Mouse (Mus musculus) bone marrow, adult 2 months (tissue): ENCODE measurements around the gene Hsp90ab1. TPM values are rescaled to one million over a fixed set of nuclear protein-coding genes. Genes with fewer than 3 reads are reported as not detected.

Source experiments
- H3K27ac ChIP-seq: fragments of 200-500 bp; 2 replicates; pipeline ENCODE4 v1.5.1; 2012; ENCODE audit warnings: low read depth, mild to moderate bottlenecking, control low read depth, inconsistent platforms, low read length; ENCODE audit not compliant: control insufficient read depth, poor library complexity, insufficient read depth
- H3K4me1 ChIP-seq: fragments of 200-500 bp; 2 replicates; pipeline ENCODE4 v1.6.1; 2011; ENCODE audit warnings: low read length; ENCODE audit not compliant: control insufficient read depth, insufficient read depth
- H3K4me3 ChIP-seq: fragments of 200-500 bp; replicated peaks from 2 replicates; pipeline ENCODE3; 2011; ENCODE audit warnings: mild to moderate bottlenecking, low read depth, low read length, control low read depth; ENCODE audit not compliant: control insufficient read depth
- CTCF ChIP-seq: fragments of 200-500 bp; IDR thresholded peaks from 2 replicates; pipeline ENCODE4 v1.5.1; 2011; ENCODE audit warnings: low read length, control low read depth; ENCODE audit not compliant: control insufficient read depth, insufficient read depth
- POLR2A ChIP-seq: fragments of 200-500 bp; IDR thresholded peaks from 2 replicates; pipeline ENCODE4 v1.6.1; 2011; ENCODE audit warnings: low read depth, mild to moderate bottlenecking, control low read depth, low read length, borderline replicate concordance; ENCODE audit not compliant: control insufficient read depth
- WGBS: fragments of 180-500 bp; shearing (Covaris S2); methylation state at CpG from one replicate; pipeline ENCODE4 v1.1.7; 2018; 5-methylcytosine and 5-hydroxymethylcytosine counted together
- polyA plus RNA-seq: library from polyadenylated mRNA; stranded (reverse); fragments of >200 nt; gene quantifications from 2 replicates; pipeline ENCODE4 v1.2.4, GENCODE M21; 2011; ENCODE audit warnings: low replicate concordance; ENCODE audit not compliant: missing spikeins, insufficient read depth, insufficient read length

The Hsp90ab1 gene
- polyA plus RNA-seq, 1 experiment: 1,077 TPM

- Histone ChIP-seq H3K4me1 (no peaks in the 10 kb centered on the region; the same call in 1 of the 2 replicates), H3K4me3 (no peak overlapping the region), H3K27ac (no peak overlapping the region)
- WGBS: 59% methylated on average over 5 of the region's 5 CpGs
- TF ChIP-seq CTCF: no peak
- TF ChIP-seq POLR2A: no peak
These were observed 37.2 kb upstream of the Hsp90ab1 start for GRCm38 (mm10) chr17:45610144-45610866.

- Histone ChIP-seq H3K4me3 (no peak overlapping the region), H3K4me1 (no peaks in the 10 kb centered on the region; the same call in 1 of the 2 replicates), H3K27ac (no peak overlapping the region)
- no peak for TF ChIP-seq CTCF
- TF ChIP-seq POLR2A: no peak
- 54% methylated on average over 4 of the region's 4 CpGs for WGBS
These were observed 35.3 kb upstream of the Hsp90ab1 start for GRCm38 (mm10) chr17:45608396-45608795.

- H3K4me3 ChIP-seq: no peak overlapping the region
- no peaks in the 10 kb centered on the region; the same call in 1 of the 2 replicates for H3K4me1 ChIP-seq
- no peak overlapping the region for H3K27ac ChIP-seq
- TF ChIP-seq POLR2A: no peak
- no peak for TF ChIP-seq CTCF
- 78% methylated on average over 15 of the region's 15 CpGs for WGBS
These were observed 34.2 kb upstream of the Hsp90ab1 start for GRCm38 (mm10) chr17:45606992-45607879.

GRCm38 (mm10) chr17:45602984-45603383 lies 29.9 kb upstream of the Hsp90ab1 start:
- H3K4me3 ChIP-seq: no peak overlapping the region
- no peak overlapping the region for H3K27ac ChIP-seq
- no peaks in the 10 kb centered on the region; the same call in 1 of the 2 replicates for H3K4me1 ChIP-seq
- 88% methylated on average over 3 of the region's 3 CpGs for WGBS
- TF ChIP-seq POLR2A: no peak

- WGBS: 74% methylated on average over 6 of the region's 6 CpGs
- Histone ChIP-seq H3K4me1 (no peaks in the 10 kb centered on the region; the same call in 1 of the 2 replicates), H3K27ac (no peak within 1 kb of the TSS), H3K4me3 (no peak within 1 kb of the TSS)
- no peak for TF ChIP-seq POLR2A
- no peak for TF ChIP-seq CTCF
These were observed 28.8 kb upstream of the Hsp90ab1 start, which contains the start of gene Mymx for GRCm38 (mm10) chr17:45601877-45602304. TSS of gene Mymx (minus strand) at chr17:45602102.

- no peak for TF ChIP-seq CTCF
- TF ChIP-seq POLR2A: no peak
- no peaks in the 10 kb centered on the region; the same call in 1 of the 2 replicates for H3K4me1 ChIP-seq
- H3K27ac ChIP-seq: no peak overlapping the region
- WGBS: 88% methylated on average over 22 of the region's 22 CpGs
- no peak overlapping the region for H3K4me3 ChIP-seq
These were observed 28.3 kb upstream of the Hsp90ab1 start for GRCm38 (mm10) chr17:45601325-45601724.

GRCm38 (mm10) chr17:45600267-45600666 lies 27.2 kb upstream of the Hsp90ab1 start:
- Histone ChIP-seq H3K27ac (no peak overlapping the region), H3K4me1 (no peaks in the 10 kb centered on the region; the same call in none of the 2 replicates), H3K4me3 (no peak overlapping the region)
- no peak for TF ChIP-seq CTCF
- no peak for TF ChIP-seq POLR2A
- WGBS: 80% methylated on average over 8 of the region's 8 CpGs
